Mouse (Mus musculus) retina, postnatal 1 day (tissue): ENCODE measurements around the gene Cyp46a1.

Source experiments
- DNase-seq: peaks from one replicate; pipeline ENCODE4 v3.0.0-alpha.2; 2012

Cyp46a1 gene

DNA sequence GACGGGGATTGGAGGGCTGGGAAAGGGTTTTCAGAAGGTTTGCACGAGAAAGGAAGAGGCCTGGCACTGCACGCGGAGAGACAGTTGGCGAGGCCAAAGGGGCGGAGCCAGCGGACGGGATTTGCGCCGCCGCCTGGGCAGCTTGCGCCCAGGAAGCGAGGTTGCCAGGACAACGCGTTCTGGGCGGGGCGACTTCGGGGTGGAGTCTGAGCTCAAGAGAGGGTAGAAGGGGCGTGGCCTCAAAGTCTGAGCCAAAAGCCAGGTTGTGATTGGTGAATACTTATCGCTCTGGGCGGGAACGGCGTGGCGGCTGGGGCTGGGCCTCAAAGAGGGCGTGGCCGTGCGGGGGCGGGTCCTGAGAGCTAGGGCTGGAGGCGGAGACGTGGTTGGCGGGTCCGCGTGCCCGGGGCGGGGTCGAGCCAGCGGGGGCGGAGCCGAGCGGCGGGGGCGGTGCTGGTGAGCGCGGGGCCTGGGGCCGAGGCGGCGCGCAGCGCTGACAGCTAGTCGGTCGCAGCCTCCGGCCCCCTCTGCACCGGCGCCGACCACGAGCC is at the start of gene Cyp46a1:
Gene Cyp46a1, plus strand, starts transcription at position 487 of the 551 bp plus-strand sequence.
- DNase-seq: peak; percentile 100

DNA sequence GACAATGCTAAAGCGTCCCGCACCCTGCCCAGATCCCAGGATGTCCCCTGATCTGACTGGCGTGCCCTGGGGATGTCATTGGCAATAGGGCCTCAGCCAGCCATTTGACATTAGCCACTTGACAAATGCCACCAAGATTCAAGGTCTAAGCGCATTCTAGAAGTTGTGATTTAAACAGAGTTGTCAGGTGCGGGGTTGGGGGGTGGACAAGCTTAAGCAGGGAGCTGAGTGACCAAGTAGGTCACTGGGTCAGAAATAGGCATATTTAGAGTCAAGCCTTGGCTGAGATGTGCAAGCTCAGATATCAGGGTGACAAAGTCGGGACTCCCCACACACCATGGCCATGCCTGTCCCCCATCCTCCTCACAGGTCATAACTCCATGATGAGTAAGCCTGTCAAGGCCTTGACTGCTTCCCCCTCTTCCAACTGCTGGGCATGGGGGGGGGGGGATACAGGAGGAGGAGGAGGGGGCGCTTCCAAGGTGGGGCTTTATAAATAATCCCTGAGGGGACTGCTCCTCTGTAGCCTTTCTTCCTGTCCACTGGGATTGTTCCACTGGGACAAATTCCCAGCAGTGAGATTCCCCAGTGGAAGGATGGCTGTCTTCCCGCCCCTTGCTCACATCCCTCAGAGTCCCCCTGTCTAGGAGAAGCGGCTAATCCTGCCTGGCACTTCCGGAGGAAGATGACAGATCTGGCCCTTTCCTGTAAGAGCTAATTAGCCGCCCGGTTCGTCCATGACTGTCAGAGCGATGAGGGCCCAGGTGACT is 49.5 kb upstream of the Cyp46a1 start:
- DNase-seq: peak; percentile 91

DNA sequence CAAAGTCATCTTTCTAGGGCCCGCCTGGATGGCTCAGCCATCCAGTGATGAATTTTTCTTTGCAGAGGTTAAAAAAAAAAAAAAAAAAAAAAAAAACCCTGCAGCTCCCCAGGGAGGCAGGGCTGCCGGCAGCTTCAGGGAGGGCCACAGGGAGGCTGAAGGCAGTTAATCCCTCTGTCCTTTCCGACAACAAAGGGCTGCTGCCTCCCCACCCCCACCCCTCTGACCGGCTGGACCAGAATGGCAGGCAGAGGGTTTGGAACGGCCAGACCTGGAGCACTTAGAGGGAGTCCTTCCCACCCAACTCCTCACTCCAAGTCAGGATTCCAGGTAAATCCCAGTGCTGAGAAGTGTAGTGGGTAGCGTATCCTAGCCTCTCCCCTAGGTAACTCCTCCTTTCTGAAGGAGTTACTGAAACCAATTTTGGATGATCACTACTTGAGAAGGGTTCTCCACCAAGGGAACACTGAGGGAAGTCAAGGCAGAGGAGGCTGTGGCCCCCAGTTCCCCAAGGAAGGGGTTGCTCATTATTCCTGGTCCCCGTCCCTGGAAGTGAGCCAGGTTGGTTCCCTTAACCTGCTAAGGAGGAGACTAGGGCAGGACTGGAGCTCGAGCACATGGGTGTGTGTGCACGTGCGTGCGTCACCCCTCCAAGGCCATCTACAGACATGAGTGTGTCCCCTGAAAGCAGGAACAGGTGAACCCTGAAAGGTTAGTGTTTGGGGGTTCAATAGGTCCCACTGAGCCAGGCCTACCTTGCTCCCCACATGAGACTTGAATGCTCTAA is 48.8 kb upstream of the Cyp46a1 start:
- DNase-seq: peak; percentile 84

DNA sequence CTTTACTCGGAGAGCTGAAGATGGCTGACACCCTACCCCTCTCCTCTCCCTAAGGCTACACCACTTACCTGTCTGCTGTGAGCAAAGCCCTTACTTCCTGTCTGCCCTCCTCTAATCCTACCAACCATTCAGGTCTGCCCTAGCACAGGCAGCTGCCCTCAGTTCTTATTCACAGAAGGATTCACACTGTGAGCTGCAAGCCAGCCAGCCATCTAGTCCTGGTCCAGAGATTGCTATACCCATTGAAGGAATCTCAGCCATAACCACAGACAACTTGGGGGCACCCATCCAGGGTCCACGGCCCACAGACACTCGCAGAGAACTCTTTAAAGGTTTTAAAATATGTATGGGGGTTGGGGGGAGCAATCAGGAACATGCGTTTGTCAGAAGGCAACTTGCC is 47.8 kb upstream of the Cyp46a1 start:
- no peak for DNase-seq

DNA sequence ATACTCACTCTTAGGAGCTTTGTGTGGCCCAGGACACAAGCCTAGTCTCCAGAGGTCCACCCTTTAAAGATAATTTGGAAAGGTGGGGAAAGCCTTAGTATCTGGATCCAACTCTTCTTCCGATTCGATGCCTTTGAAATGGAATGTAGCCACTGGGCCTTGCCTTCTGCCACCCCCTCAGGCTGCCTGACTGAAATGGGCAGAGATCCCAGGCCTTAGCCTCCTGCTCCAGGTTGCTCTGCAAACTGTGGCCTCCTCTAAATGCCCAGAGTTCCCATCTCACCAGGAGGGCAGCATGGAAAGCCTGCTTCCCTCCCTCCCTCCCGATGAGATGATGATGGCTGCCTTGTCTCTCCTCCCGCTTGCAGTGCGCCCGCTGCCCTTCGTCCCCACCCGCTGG is 47.2 kb upstream of the Cyp46a1 start:
- DNase-seq: no peak

DNA sequence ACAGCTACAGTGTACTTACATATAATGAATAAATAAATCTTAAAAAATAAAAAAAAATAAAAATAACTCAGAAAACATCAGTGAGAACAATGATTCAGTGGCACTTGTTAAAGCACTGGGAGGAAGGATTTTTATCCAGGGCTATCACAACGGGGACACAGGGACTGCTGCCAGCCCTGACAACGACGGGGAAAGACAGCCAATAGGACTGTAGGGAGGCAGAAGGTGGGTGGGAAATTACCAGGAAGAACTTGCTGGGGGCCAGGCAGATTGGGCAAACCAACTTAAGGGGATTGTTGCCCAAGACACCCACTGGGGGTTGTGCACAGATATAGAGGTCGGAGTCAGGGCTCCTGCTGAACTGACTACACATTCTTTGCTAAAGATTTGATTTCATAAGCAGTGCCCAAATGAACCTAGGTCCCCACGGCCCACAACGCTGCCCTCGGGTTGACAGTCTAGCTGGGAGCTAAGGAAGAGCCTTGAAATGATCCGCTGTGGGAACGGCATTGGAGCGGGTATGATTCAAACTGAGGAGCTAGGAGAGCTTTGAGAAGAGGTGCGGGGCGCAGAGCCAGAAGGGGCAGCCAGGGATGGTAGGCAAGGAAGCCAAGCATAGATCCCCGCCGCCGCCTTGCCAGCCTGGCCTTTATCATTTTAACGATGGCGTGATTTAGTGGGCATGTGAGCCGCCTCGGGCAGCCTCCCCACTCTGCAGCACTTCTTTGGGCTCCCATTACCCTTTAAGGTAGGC is 45.9 kb upstream of the Cyp46a1 start:
- DNase-seq: no peak

DNA sequence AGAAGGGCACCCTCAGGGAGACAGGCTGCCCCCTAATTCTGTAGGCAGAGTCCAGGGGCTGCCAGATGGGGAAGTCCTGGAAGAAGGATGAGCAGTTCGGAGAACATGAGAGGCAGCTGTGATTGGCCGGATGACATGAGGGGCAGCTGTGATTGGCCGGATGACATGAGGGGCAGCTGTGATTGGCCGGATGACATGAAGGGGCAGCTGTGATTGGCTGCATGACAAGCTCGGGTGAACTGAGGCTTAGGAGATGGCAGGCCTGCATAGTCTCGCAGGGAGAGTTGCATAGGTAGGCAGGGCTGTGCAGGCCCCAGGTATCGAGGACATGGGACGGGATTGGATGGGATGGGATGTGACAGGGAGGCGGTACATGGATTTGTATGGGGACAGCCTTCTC is 41.8 kb upstream of the Cyp46a1 start:
- DNase-seq: peak; percentile 83

DNA sequence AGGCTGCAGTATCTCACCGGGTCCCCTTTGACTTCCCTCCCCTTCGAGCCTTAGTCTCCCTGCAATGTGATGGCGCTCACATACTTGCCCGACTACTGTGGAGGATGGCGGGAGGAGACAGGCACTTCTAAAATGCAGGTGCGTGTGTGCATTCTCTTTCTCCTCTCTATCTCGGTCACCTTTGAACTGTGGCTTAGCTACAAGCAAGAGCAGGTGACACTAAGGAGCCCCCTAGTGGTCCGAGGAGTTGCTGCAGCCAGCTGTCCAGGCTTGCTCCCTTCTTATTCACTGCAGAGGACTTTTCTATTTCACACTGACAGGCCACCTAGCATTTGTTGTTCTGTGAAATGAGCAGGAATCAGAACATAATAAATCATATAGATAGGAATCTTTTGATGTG is 41.2 kb upstream of the Cyp46a1 start:
- DNase-seq: peak; percentile 85

DNA sequence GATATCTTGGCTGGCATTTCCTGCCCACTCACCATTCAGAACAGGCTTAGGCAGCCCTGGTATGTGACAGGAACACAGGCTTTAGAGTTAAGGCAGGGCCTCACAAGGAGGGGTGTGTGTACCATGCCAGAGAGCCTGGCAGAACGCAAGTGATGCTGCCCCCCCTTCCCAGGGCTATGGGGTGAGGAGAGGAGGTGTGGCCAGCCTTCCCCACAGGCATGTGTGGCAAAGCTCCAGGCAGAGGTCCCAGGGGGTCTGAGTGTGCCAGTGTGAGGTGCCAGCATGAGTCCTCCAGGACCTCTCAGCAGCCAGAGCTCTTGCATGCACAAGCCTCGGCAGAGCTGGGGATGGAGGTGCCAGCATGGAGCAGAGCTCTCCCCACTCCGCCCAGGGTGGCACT is 39.6 kb upstream of the Cyp46a1 start:
- no peak for DNase-seq

DNA sequence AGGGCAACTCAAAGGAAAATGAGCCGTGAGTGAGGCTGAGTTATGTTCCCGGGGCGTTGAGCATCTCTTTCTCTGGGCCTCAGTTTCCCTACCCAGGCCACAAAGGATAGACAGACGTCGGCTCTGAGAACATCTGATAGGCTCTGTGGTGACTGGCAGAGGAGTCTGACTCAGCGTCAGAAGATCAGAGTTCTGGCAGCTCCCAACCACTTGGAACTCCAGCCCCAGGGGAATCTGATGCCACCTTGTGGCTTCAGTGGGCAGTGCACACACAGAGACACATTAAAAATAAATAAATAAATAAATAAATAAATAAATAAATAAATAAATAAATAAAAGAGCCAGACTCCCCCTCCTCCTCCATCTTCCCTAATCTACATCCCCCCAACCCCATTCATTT is 37.1 kb upstream of the Cyp46a1 start:
- peak; percentile 70 for DNase-seq

DNA sequence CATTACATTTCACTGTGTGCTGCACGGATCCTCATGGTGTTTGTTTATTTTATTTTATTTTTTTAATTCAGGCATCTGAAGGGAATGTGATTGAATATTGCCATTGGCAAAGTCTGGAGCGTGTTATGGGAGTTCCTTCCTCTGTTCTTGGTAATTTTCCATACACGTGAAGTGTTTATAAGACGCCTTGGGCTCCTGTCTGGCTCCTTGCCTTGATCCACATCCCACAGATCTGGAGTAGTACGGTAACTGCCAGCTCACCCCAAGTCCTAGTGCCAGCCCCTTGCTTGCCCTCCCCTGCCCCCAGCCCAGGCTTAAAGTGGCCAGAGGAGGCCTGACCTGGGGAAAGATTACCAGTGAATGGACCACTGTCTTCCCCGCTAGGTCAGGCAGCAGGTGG is 33.2 kb upstream of the Cyp46a1 start:
- no peak for DNase-seq

DNA sequence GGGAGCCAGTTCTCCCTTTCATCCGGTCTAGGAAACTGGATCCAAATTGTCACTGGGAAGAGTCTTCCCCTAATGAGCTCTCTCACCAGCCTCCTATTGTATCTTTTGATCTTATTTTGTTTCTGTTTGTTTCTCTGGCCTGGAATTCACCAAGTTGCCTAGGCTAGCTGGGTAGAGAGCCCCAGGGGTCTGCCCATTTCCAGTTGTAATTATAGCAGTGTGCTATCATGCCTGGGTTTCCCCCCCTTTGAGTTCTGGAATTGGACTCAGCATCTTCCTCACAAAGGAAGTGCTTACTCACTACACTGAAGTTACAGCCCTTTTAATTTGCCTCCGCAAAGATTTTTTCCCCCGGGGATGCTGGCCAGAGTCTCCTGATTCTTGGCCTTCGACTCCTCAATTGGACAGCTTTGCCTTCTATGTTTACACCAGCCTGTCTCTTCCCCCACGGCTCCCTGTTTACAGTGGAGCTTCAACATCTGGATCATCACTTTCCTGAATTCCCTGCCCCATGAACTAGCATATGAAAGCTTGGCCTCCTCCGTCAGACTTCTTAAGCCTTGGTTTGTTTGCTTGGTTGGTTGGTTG is 30.3 kb upstream of the Cyp46a1 start:
- DNase-seq: peak; percentile 43

DNA sequence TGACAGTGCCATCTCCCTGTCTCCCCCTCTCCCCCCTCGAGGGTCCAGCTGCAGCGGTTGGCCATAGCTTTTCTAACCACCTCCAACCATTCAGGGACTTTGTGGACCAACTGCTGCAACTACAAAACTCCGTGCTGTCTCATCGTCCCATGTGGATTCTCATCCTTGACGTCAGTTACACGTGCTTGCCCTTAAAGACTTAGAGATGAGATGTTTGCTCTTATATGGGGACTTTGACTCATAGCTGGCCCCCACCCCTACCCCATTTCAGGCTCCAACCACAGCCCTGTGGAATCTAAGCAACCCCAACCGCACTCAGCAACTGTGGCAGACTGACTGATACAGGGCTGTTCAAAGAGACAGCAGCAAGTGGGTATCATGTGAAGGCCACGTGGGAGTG is 29.0 kb upstream of the Cyp46a1 start:
- DNase-seq: no peak

DNA sequence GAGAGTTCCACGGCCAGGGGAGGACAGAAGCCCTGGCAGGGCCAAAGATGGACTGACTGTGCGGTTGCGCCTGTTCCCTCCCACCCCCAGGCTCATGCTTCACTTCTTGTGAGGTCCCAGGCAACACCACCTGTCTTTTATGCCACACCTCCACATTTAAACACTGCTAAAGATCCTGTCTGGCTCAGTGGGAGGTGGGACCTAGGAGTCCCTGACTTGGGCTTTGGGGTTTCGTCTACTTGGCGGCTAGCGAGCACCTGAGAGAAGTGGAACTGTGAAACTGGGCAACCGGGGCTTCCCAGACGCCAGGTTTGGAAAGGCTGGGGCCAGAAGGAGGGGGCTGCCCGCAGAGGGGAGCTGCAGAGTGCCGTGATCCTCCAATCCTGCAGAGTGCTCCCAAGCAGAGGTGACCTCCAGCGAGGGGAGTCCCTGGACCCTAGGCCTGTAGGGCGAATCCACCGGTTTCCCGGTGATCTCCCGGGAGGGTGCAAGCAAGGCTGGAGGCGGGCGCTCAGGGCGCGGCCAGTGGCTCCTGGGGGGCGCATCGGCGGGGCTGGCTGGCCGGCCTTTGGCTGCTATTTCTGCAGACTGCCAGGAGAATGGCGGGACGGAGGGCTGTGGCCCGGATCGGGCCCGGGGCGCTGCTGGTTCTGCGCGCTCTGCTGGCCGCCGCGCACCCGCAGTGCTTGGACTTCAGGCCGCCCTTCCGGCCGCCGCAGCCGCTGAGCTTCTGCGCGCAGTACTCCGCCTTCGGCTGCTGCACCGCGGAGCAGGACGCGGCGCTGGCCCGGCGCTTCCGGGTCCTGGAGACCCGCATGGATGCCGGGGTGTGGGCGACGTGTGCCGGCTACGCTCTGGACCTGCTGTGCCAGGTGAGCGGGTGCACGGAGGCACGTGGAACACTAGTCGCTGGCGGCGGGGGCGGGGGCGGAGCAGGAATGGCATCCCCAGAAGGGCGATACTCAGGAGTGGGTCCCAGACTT is 28.1 kb upstream of the Cyp46a1 start, which contains the start of gene Hhipl1:
Gene Hhipl1, plus strand, starts transcription at position 459 of the 983 bp plus-strand sequence.
- DNase-seq: peak; percentile 73

DNA sequence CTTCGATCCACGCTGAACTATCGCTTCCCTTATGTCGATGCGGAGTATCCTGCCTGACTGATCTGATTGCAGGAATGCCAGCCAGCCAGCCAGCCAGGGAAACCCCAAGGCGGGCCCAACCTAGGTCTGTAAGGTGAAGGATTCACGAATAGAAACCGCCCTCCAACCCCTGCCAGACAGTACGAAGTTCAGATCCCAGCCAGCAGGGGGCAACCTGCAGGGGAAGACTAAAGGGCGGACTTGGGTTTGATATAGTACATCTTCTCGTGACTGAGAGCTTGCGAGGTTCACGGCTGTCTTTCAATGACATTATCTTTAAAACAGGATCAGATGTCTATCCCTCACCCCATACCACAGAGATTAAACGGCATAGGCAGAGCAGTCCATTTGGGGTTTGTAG is 26.6 kb upstream of the Cyp46a1 start:
- DNase-seq: peak; percentile 77

DNA sequence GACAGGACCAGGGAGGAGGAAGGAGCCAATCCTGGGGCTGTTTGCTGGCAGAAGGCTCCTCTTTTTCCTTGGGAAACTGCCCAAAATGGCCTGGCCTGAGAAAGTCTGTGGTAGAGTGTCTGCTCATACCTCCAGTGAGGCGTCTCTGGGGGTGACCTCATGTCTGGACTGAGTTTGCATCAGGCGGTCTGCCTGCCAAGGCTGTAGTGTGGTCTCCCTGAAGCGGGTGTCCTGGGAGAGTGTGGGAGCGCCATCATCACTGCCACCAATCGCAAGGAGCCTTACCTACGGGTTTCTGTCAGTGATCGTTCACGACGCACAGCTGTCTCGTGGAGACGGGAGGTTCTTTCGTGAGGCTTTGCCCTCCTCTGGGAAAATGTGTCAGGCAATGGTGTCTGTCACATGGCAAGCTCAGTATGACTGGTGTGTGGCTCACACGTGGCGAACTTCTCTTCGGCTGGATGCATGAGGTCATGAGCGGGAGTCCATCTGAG is 25.8 kb upstream of the Cyp46a1 start:
- DNase-seq: no peak

DNA sequence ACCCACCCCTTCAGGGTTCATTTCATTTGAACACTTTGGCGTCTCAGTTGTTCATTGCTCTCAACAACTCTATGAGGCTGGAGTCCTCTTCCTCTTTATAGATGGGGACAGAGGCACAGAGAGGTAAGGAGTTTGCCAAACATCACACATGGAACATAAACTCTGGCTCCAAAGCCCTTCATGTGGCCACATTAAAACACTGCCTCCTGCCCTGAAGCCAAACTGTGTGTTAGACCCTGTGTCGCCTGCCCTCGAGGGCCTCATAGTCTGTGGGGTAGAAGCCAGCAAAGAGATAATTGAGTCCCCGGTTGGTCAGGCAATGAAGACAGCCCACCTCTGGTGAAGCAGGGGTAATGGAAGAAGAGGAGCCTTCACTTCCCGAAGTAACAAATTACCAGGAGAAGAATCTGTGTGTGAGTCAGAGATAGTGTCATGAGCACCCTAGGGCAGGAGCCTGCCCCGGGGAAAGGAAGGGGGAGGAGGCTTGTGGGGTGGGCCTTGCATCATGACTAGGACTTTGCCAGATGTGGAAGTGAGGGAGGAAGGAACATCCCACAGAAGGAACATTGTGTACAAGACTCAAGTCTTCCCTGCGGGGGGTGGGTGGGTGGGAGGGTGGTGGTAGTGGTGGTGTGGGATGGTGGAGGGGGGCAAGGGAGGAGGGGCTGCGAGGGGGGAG is 24.9 kb upstream of the Cyp46a1 start:
- DNase-seq: no peak

DNA sequence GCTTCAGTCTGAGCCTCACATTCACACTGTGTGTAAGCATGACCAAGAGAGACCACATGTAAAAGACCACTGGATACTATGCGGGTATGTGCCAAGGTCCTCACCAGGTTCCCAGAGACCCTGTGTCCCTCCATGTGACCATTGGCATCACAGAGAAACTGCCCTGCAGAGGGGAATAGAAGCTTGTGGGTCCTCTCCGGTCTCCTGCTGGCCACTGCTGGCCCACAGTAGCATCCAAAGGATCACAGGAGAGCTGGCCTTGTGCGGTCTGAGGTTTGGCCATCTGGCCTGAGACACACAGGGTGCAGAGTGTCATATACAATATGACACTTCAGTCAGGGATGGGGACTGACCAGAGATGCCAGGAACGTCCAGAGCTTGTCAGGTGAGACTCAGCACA is 24.1 kb upstream of the Cyp46a1 start:
- no peak for DNase-seq

DNA sequence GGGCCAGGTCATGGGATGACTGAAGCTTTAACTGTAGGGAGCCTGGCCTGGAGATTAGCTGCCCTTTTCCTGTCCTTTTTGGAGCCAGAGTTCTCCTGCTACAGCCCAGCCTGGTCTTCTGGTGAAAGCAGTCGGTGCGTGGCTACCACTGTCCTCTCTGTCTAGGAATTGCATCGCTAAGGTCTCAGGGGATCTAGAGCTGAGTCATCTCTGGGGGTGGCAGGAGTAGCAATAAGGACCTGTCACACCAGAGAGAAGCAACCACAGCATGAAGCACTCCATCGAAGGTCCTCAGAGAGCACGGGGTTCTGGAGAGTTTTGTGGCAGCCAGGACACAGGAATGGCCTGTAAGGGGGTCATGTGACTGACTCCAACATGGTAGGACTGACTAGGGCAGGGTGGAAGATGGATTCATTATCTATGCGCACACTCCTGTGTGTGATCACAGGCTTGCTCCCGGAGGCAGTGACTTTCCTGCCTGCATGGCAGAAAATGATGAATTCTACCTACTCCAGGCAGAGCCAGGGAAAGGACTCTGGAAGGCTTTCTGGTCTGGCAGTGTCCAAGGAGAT is 23.6 kb upstream of the Cyp46a1 start:
- DNase-seq: no peak

DNA sequence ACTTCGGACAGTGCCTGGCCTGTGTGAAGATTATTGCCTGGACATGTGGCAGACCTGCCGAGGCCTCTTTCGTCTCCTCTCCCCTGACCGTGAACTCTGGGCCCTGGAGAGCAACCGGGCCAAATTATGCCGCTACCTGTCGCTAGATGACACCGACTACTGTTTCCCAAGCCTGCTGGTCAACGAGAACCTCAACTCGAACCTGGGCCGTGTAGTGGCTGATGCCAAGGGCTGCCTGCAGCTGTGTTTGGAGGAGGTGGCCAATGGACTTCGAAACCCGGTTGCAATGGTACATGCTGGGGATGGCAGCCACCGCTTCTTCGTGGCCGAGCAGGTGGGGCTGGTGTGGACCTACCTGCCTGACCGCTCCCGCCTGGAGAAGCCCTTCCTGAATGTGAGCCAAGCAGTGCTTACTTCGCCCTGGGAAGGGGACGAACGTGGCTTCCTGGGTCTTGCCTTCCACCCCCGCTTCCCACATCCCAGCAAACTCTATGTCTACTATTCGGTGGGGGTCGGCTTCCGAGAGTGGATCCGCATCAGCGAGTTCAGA is 22.4 kb upstream of the Cyp46a1 start:
- no peak for DNase-seq
